In the genomic region with DNA sequence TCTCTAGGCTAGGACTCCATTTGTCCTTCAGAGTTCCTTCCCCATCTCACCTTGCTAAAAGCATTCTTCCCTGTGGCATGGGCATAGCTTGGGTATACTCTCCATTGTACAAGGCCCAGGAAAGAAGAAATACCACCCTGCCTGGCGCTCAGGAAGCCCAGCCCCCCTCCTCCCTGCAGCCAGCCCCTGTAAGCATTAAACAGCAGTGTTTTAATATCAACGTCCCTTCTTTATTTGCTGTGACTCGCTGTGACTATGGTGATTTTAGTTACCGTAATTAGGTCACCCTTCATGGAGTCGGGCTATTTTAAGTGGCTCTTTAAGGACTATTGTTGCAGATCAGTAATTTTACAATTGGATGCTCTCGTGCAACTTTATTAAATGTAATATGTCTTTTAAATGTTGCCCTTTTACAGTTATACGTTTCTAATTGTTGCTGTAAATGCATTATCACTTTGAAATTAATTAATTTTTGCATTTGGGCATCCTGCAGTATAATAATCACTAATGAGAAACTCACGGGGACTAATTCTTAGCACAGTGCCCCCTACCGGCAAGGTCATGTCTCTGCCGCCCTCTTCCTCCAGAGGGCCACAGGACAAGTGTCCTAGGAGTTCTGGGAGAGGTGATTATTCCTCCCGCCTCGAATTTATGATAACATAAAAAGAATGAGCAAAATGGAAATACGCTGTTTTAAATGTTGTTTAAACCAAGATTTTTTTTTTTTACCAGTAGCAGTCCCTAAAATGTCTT, we compare ENCODE assay signal across 11 mouse cellular contexts.
DNase-seq lines count a peak whose midpoint lies in the region; ATAC-seq and TF ChIP-seq lines count a peak whose summit lies in the region.
"Had no signal": no experiment of that assay in that cellular context is flagged by ENCODE, and none has a peak within 500 bp of the region (broad histone marks: within the 10 kb centered on the region; RNA-seq: fewer than 3 reads in every experiment).

No protein-coding gene starts in this region.

- 60% methylated on average over 13 of the region's 13 CpGs for WGBS in midbrain, postnatal 0 days
- WGBS in midbrain, embryonic 14.5 days: 62% methylated on average over 13 of the region's 13 CpGs
- WGBS in intestine, embryonic 15.5 days: 70% methylated on average over 13 of the region's 13 CpGs

- no peak overlapping the region for H3K9ac ChIP-seq in midbrain, postnatal 0 days (replicated peaks; ENCODE audit: low read length, poor library complexity, severe bottlenecking)
- H3K9ac ChIP-seq in midbrain, embryonic 14.5 days (replicated peaks; ENCODE audit: low read length): no peak overlapping the region
- no peak overlapping the region for H3K9ac ChIP-seq in intestine, embryonic 15.5 days
- H3K9ac ChIP-seq: lung, embryonic 15.5 days; stomach, embryonic 15.5 days had no signal

- intact Hi-C loops in gastrocnemius, adult 2 months (cut with DNase I): loop anchor here (10.0 kb wide), 1 partner anchor 111 kb away; no protein-coding TSS in a partner anchor
- intact Hi-C loops in gastrocnemius, postnatal 14 days (cut with DNase I; ENCODE audit: low total_unique reads): loop anchor here (10.0 kb wide), 1 partner anchor 171 kb away; no protein-coding TSS in a partner anchor

- H3K4me2 ChIP-seq in midbrain, postnatal 0 days (ENCODE audit: low read depth, low read length, poor library complexity, severe bottlenecking): no peak overlapping the region
- H3K4me2 ChIP-seq in midbrain, embryonic 14.5 days (ENCODE audit: low read length): no peak overlapping the region
- H3K4me2 ChIP-seq in intestine, embryonic 15.5 days (replicated peaks): no peak overlapping the region
- H3K4me2 ChIP-seq: lung, embryonic 15.5 days; stomach, embryonic 15.5 days had no signal

- TF ChIP-seq CTCF in gastrocnemius, adult 2 months (IDR thresholded peaks at IDR 0.05): peak; percentile 69
- TF ChIP-seq CTCF in midbrain, postnatal 0 days (IDR thresholded peaks at IDR 0.05): peak; percentile 57

- no peak overlapping the region for H3K4me3 ChIP-seq in gastrocnemius, adult 2 months
- H3K4me3 ChIP-seq in midbrain, postnatal 0 days (ENCODE audit: low read depth, low read length): no peak overlapping the region
- no peak overlapping the region for H3K4me3 ChIP-seq in midbrain, embryonic 14.5 days (replicated peaks; ENCODE audit: low read depth, low read length)
- no peak overlapping the region for H3K4me3 ChIP-seq in intestine, embryonic 15.5 days (replicated peaks)
- H3K4me3 ChIP-seq: lung, embryonic 15.5 days; stomach, embryonic 15.5 days had no signal

- H3K27me3 ChIP-seq in midbrain, postnatal 0 days (ENCODE audit: insufficient read depth, low read length): no peaks in the 10 kb centered on the region
- H3K27me3 ChIP-seq in midbrain, embryonic 14.5 days (ENCODE audit: control insufficient read depth, insufficient read depth, low read length): no peaks in the 10 kb centered on the region
- no peaks in the 10 kb centered on the region for H3K27me3 ChIP-seq in intestine, embryonic 15.5 days (replicated peaks)
- H3K27me3 ChIP-seq: lung, embryonic 15.5 days; stomach, embryonic 15.5 days had no signal

- no peaks in the 10 kb centered on the region for H3K9me3 ChIP-seq in midbrain, postnatal 0 days (ENCODE audit: low read length)
- H3K9me3 ChIP-seq in midbrain, embryonic 14.5 days (ENCODE audit: control insufficient read depth, low read length): no peaks in the 10 kb centered on the region
- H3K9me3 ChIP-seq in intestine, embryonic 15.5 days: no peaks in the 10 kb centered on the region
- H3K9me3 ChIP-seq: lung, embryonic 15.5 days; stomach, embryonic 15.5 days had no signal

- no peaks in the 10 kb centered on the region for H3K4me1 ChIP-seq in midbrain, postnatal 0 days (ENCODE audit: insufficient read depth, low read length)
- no peaks in the 10 kb centered on the region for H3K4me1 ChIP-seq in midbrain, embryonic 14.5 days (ENCODE audit: control insufficient read depth, insufficient read depth, low read length)
- no peaks in the 10 kb centered on the region for H3K4me1 ChIP-seq in intestine, embryonic 15.5 days (replicated peaks)
- H3K4me1 ChIP-seq: lung, embryonic 15.5 days; stomach, embryonic 15.5 days had no signal

- H3K27ac ChIP-seq in gastrocnemius, adult 2 months: no peak overlapping the region; the same call in 1 of the 2 replicates
- H3K27ac ChIP-seq in midbrain, postnatal 0 days (ENCODE audit: low read depth, low read length): no peak overlapping the region
- H3K27ac ChIP-seq in midbrain, embryonic 14.5 days (replicated peaks; ENCODE audit: low read depth, low read length): no peak overlapping the region
- H3K27ac ChIP-seq in intestine, embryonic 15.5 days: no peak overlapping the region
- H3K27ac ChIP-seq: lung, embryonic 15.5 days; stomach, embryonic 15.5 days had no signal

- no peak for ATAC-seq in midbrain, postnatal 0 days (ENCODE audit: low FRiP score)
- ATAC-seq in midbrain, embryonic 14.5 days (ENCODE audit: low FRiP score, low TSS enrichment): no peak
- no peak for ATAC-seq in intestine, embryonic 15.5 days

- H3K36me3 ChIP-seq in midbrain, postnatal 0 days (ENCODE audit: insufficient read depth, low read length): no peaks in the 10 kb centered on the region
- H3K36me3 ChIP-seq in midbrain, embryonic 14.5 days (ENCODE audit: control insufficient read depth, insufficient read depth, low read length): no peaks in the 10 kb centered on the region
- no peaks in the 10 kb centered on the region for H3K36me3 ChIP-seq in intestine, embryonic 15.5 days
- H3K36me3 ChIP-seq: lung, embryonic 15.5 days; stomach, embryonic 15.5 days had no signal

- DNase-seq in gastrocnemius, adult 2 months: peak; percentile 26
- no peak for DNase-seq in gastrocnemius, postnatal 14 days
- DNase-seq in midbrain, postnatal 0 days (ENCODE audit: low spot score): peak; percentile 27
- no peak for DNase-seq in midbrain, embryonic 14.5 days
- peak; percentile 54 for DNase-seq in cerebellum, adult 9-10 months
- peak; percentile 61 for DNase-seq in retina, postnatal 1 day
- DNase-seq in right cerebral cortex, postnatal 36 days (ENCODE audit: low spot score in 2 of 2): no peak
- DNase-seq: gastrocnemius, postnatal 25 days had no signal

Comparison
In these comparisons a context has a peak if more than half of its experiments do, and no peak if none do; other contexts are left out.
1. DNase-seq: peak in gastrocnemius, adult 2 months (single experiment), midbrain, postnatal 0 days (single experiment), cerebellum, adult 9-10 months (single experiment) and retina, postnatal 1 day (single experiment); none in gastrocnemius, postnatal 14 days (single experiment), midbrain, embryonic 14.5 days (single experiment) and right cerebral cortex, postnatal 36 days (0 of 2).